Mouse (Mus musculus) C2C12 (cell line): Measurements from ENCODE around the gene Lsmem1.

Experiments used
- CTCF ChIP-seq: IDR thresholded peaks from one replicate; pipeline ENCODE4 v1.5.1; 2011; ENCODE audit not compliant: control insufficient read depth, insufficient read depth, insufficient read length
- MAX ChIP-seq: IDR thresholded peaks from one replicate; pipeline ENCODE4 v1.6.1; 2011; ENCODE audit warnings: mild to moderate bottlenecking, control low read depth
- MYOD1 ChIP-seq: IDR thresholded peaks from one replicate; pipeline ENCODE4 v1.6.1; 2011; ENCODE audit warnings: low read depth; ENCODE audit not compliant: control insufficient read depth, insufficient read length
- MYOG ChIP-seq: IDR thresholded peaks from one replicate; pipeline ENCODE4 v1.6.1; 2011; ENCODE audit not compliant: control insufficient read depth, insufficient read length; ENCODE audit errors: extremely low read depth
- USF1 ChIP-seq: IDR thresholded peaks from one replicate; pipeline ENCODE4 v1.6.1; 2011; ENCODE audit warnings: low read depth, mild to moderate bottlenecking, control low read depth, moderate library complexity

GRCm38 (mm10) chr12:40164621-40165020 is 34.7 kb downstream of the Lsmem1 start:
- TF ChIP-seq CTCF: no peak
- no peak for TF ChIP-seq MYOD1
- TF ChIP-seq USF1: no peak
- no peak for TF ChIP-seq MYOG
- no peak for TF ChIP-seq MAX
